Mouse (Mus musculus): ENCODE results near the gene Tmem170.
"Not testable (repeated sequence)": the region's sequence is repeated elsewhere in the genome, so short reads cannot be mapped to it uniquely, and the experiment has no call there.

Gene Tmem170

GRCm38 (mm10) chr8:111875758-111876157 is 792 bp downstream of the Tmem170 start:
- DNase-seq (ENCODE audit: low read depth): no peak

- DNase-seq (ENCODE audit: low read depth): no peak
Measured at GRCm38 (mm10) chr8:111871278-111871677, 5.3 kb downstream of the Tmem170 start.

- DNase-seq (ENCODE audit: low read depth): no peak
Measured at GRCm38 (mm10) chr8:111870379-111870778, 6.2 kb downstream of the Tmem170 start.

GRCm38 (mm10) chr8:111868664-111869063 is 7.9 kb downstream of the Tmem170 start:
- DNase-seq (ENCODE audit: low read depth): no peak

GRCm38 (mm10) chr8:111865857-111866256 is 10.7 kb downstream of the Tmem170 start:
- DNase-seq (ENCODE audit: low read depth): no peak

GRCm38 (mm10) chr8:111865130-111865852 is 11.3 kb downstream of the Tmem170 start:
- no peak for DNase-seq (ENCODE audit: low read depth)

- no peak for DNase-seq (ENCODE audit: low read depth)
Measured at GRCm38 (mm10) chr8:111864648-111865047, 11.9 kb downstream of the Tmem170 start.

- DNase-seq (ENCODE audit: low read depth): no peak
Measured at GRCm38 (mm10) chr8:111863280-111863679, 13.3 kb downstream of the Tmem170 start.

GRCm38 (mm10) chr8:111855977-111856376 is 20.6 kb downstream of the Tmem170 start:
- no peak for DNase-seq (ENCODE audit: low read depth)

- DNase-seq (ENCODE audit: low read depth): peak; percentile 97
Measured at GRCm38 (mm10) chr8:111853861-111854501, 22.6 kb downstream of the Tmem170 start, which contains the start of gene Cfdp1. Gene Cfdp1 (minus strand): TSS chr8:111854291.

GRCm38 (mm10) chr8:111853219-111853618 is 23.3 kb downstream of the Tmem170 start:
- not testable (repeated sequence) for DNase-seq (ENCODE audit: low read depth)

- DNase-seq (ENCODE audit: low read depth): no peak
Measured at GRCm38 (mm10) chr8:111846746-111847145, 29.8 kb downstream of the Tmem170 start.

GRCm38 (mm10) chr8:111835540-111835939 is 41.0 kb downstream of the Tmem170 start:
- no peak for DNase-seq (ENCODE audit: low read depth)

- DNase-seq (ENCODE audit: low read depth): no peak
Measured at GRCm38 (mm10) chr8:111834011-111834410, 42.5 kb downstream of the Tmem170 start.

- no peak for DNase-seq (ENCODE audit: low read depth)
Measured at GRCm38 (mm10) chr8:111832983-111833382, 43.6 kb downstream of the Tmem170 start.

- no peak for DNase-seq (ENCODE audit: low read depth)
Measured at GRCm38 (mm10) chr8:111831996-111832395, 44.6 kb downstream of the Tmem170 start.

- DNase-seq (ENCODE audit: low read depth): no peak
Measured at GRCm38 (mm10) chr8:111828595-111828994, 48.0 kb downstream of the Tmem170 start.

- DNase-seq (ENCODE audit: low read depth): no peak
Measured at GRCm38 (mm10) chr8:111825219-111825618, 51.3 kb downstream of the Tmem170 start.

- DNase-seq (ENCODE audit: low read depth): no peak
Measured at GRCm38 (mm10) chr8:111824334-111824733, 52.2 kb downstream of the Tmem170 start.

- DNase-seq (ENCODE audit: low read depth): no peak
Measured at GRCm38 (mm10) chr8:111821199-111821598, 55.4 kb downstream of the Tmem170 start.

- no peak for DNase-seq (ENCODE audit: low read depth)
Measured at GRCm38 (mm10) chr8:111820691-111821090, 55.9 kb downstream of the Tmem170 start.

GRCm38 (mm10) chr8:111820018-111820417 is 56.5 kb downstream of the Tmem170 start:
- DNase-seq (ENCODE audit: low read depth): no peak

GRCm38 (mm10) chr8:111818556-111818955 is 58.0 kb downstream of the Tmem170 start:
- DNase-seq (ENCODE audit: low read depth): no peak

- DNase-seq (ENCODE audit: low read depth): no peak
Measured at GRCm38 (mm10) chr8:111815078-111815477, 61.5 kb downstream of the Tmem170 start.
